Mouse (Mus musculus): ENCODE measurements at regions not wholly inside any gene's neighbourhood (a gene's known extent, or its start where the extent isn't known, plus 50 kb on each side); places are given as distances from the start of the nearest gene placed in this dataset.

GRCm38 (mm10) chr5:46488140-46488942 lies 630.9 kb upstream of the Lcorl start:
- no peak for DNase-seq (ENCODE audit: low spot score in 2 of 2)

GRCm38 (mm10) chr5:46486740-46487326 lies 629.4 kb upstream of the Lcorl start:
- no peak for DNase-seq (ENCODE audit: low spot score in 2 of 2)

- no peak for DNase-seq (ENCODE audit: low spot score in 2 of 2)
These were observed 598.9 kb upstream of the Lcorl start for GRCm38 (mm10) chr5:46456356-46456755.

GRCm38 (mm10) chr5:46448274-46448673 lies 590.9 kb upstream of the Lcorl start:
- DNase-seq (ENCODE audit: low spot score in 2 of 2) = no peak

- no peak for DNase-seq (ENCODE audit: low spot score in 2 of 2)
These were observed 588.4 kb upstream of the Lcorl start for GRCm38 (mm10) chr5:46445844-46446243.

GRCm38 (mm10) chr5:46445122-46445521 lies 587.7 kb upstream of the Lcorl start:
- DNase-seq (ENCODE audit: low spot score in 2 of 2) = no peak

GRCm38 (mm10) chr5:46443805-46444340 lies 586.5 kb upstream of the Lcorl start:
- no peak for DNase-seq (ENCODE audit: low spot score in 2 of 2)

GRCm38 (mm10) chr5:46442600-46443248 lies 585.3 kb upstream of the Lcorl start:
- no peak for DNase-seq (ENCODE audit: low spot score in 2 of 2)

- DNase-seq (ENCODE audit: low spot score in 2 of 2) = no peak
These were observed 584.3 kb upstream of the Lcorl start for GRCm38 (mm10) chr5:46441716-46442115.

GRCm38 (mm10) chr5:46431644-46432367 lies 574.4 kb upstream of the Lcorl start:
- DNase-seq (ENCODE audit: low spot score in 2 of 2) = no peak

- DNase-seq (ENCODE audit: low spot score in 2 of 2) = no peak
These were observed 565.3 kb upstream of the Lcorl start for GRCm38 (mm10) chr5:46422738-46423137.

- DNase-seq (ENCODE audit: low spot score in 2 of 2) = no peak
These were observed 549.6 kb upstream of the Lcorl start for GRCm38 (mm10) chr5:46406969-46407368.

- no peak for DNase-seq (ENCODE audit: low spot score in 2 of 2)
These were observed 549.0 kb upstream of the Lcorl start for GRCm38 (mm10) chr5:46406404-46406803.

- no peak for DNase-seq (ENCODE audit: low spot score in 2 of 2)
These were observed 529.2 kb upstream of the Lcorl start for GRCm38 (mm10) chr5:46386591-46386990.

- no peak for DNase-seq (ENCODE audit: low spot score in 2 of 2)
These were observed 509.9 kb upstream of the Lcorl start for GRCm38 (mm10) chr5:46367328-46367727.

GRCm38 (mm10) chr5:46363661-46364060 lies 506.2 kb upstream of the Lcorl start:
- DNase-seq (ENCODE audit: low spot score in 2 of 2) = no peak

- DNase-seq (ENCODE audit: low spot score in 2 of 2) = no peak
These were observed 504.2 kb upstream of the Lcorl start for GRCm38 (mm10) chr5:46361637-46362036.

GRCm38 (mm10) chr5:46348448-46348847 lies 491.0 kb upstream of the Lcorl start:
- no peak for DNase-seq (ENCODE audit: low spot score in 2 of 2)

- peak; percentile 63 to 83 for DNase-seq (ENCODE audit: low spot score in 2 of 2)
These were observed 490.1 kb upstream of the Lcorl start for GRCm38 (mm10) chr5:46347368-46348083.

- DNase-seq (ENCODE audit: low spot score in 2 of 2) = no peak
These were observed 481.0 kb upstream of the Lcorl start for GRCm38 (mm10) chr5:46338461-46338860.

GRCm38 (mm10) chr5:46330880-46331279 lies 473.5 kb upstream of the Lcorl start:
- DNase-seq (ENCODE audit: low spot score in 2 of 2) = no peak

Data from frontal cortex, postnatal 14 days (tissue).